9 mouse cellular contexts compared by ENCODE assay signal in genomic region chr12:80518393-80518756, GRCm38 (mm10). TPM values are rescaled to one million over a fixed set of nuclear protein-coding genes. Genes with fewer than 3 reads are reported as not detected.
DNase-seq lines count a peak whose midpoint lies in the region; ATAC-seq and TF ChIP-seq lines count a peak whose summit lies in the region.
"Had no signal": no experiment of that assay in that cellular context is flagged by ENCODE, and none has a peak within 500 bp of the region (broad histone marks: within the 10 kb centered on the region; RNA-seq: fewer than 3 reads in every experiment).

No protein-coding gene starts in this region.

- H3K9ac ChIP-seq in forebrain, postnatal 0 days: peak overlapping the region; percentile 80

- H3K4me1 ChIP-seq in megakaryocyte, embryonic 14.5 days: peaks cover 21% of the 10 kb centered on the region
- H3K4me1 ChIP-seq in forebrain, postnatal 0 days (ENCODE audit: insufficient read depth): peaks cover 5% of the 10 kb centered on the region; the same call in 1 of the 2 replicates

- H3K36me3 ChIP-seq in megakaryocyte, embryonic 14.5 days (replicated peaks; ENCODE audit: low read length): no peaks in the 10 kb centered on the region
- no peaks in the 10 kb centered on the region for H3K36me3 ChIP-seq in forebrain, postnatal 0 days (ENCODE audit: insufficient read depth)

- DNase-seq in adrenal gland, adult 2 months: peak; percentile 34
- DNase-seq in adrenal gland, postnatal 14 days: no peak
- peak; percentile 43 for DNase-seq in forebrain, postnatal 0 days
- peak; percentile 55 for DNase-seq in mesoderm, embryonic 11.5 days (ENCODE audit: low read depth, low spot score)
- no peak for DNase-seq in spleen, postnatal 10 days (ENCODE audit: low spot score in 2 of 2)

- no peak for ATAC-seq in megakaryocyte, adult 5-6 weeks (ENCODE audit: poor library complexity, severe bottlenecking)
- ATAC-seq in forebrain, postnatal 0 days: peak; percentile 21; the same call in 1 of the 2 replicates
- ATAC-seq in megakaryocyte-erythroid progenitor cell, adult 5-6 weeks (replicated peaks; ENCODE audit: low FRiP score, low TSS enrichment, poor library complexity, severe bottlenecking): no peak

- peaks cover 95% of the 10 kb centered on the region for H3K27me3 ChIP-seq in megakaryocyte, embryonic 14.5 days (replicated peaks)
- H3K27me3 ChIP-seq in forebrain, postnatal 0 days (ENCODE audit: insufficient read depth, low read length): no peaks in the 10 kb centered on the region

- WGBS in forebrain, postnatal 0 days: under 1% methylated on average over 25 of the region's 25 CpGs

- TF ChIP-seq CTCF in forebrain, postnatal 0 days (IDR thresholded peaks at IDR 0.05; ENCODE audit: low read depth): peak; percentile 37; the same call in 1 of the 2 replicates

- no peaks in the 10 kb centered on the region for H3K9me3 ChIP-seq in megakaryocyte, embryonic 14.5 days
- H3K9me3 ChIP-seq in forebrain, postnatal 0 days (ENCODE audit: low read length): no peaks in the 10 kb centered on the region

- H3K27ac ChIP-seq in forebrain, postnatal 0 days (ENCODE audit: low read depth, low read length): 0 out of 2 replicates have a peak overlapping the region, but pooled peaks have one; percentile 87

- peak overlapping the region; percentile 83 for H3K4me3 ChIP-seq in megakaryocyte, embryonic 14.5 days (replicated peaks)
- peak overlapping the region; percentile 91 for H3K4me3 ChIP-seq in forebrain, postnatal 0 days (ENCODE audit: low read depth, low read length)

- peak overlapping the region; percentile 98 for H3K4me2 ChIP-seq in forebrain, postnatal 0 days (ENCODE audit: low read depth)

RNA-seq across cellular contexts. Expression of gene Galnt16, which starts 0.3 kb away (rescaled TPM):
- total RNA-seq in adrenal gland, adult 2 months (2021): 1 to 10 TPM; 6.7 to 9.3 TPM
- 4.0 and 6.3 TPM in 2 replicates for polyA plus RNA-seq in adrenal gland, adult 2 months (2012; rRNA removed)
- 11.3 and 14.6 TPM in 2 replicates for total RNA-seq in adrenal gland, postnatal 14 days (2021)
- polyA plus RNA-seq in megakaryocyte, embryonic 14.5 days (2012; ENCODE audit: insufficient read depth, low replicate concordance): not detected in 2 replicates
- not detected in 2 replicates for total RNA-seq in megakaryocyte, adult 5-6 weeks (2015)
- total RNA-seq in megakaryocyte, adult 5-6 weeks (2017): not detected in 2 replicates
- total RNA-seq in forebrain, postnatal 0 days (2014; rRNA removed): 44.1 and 65.1 TPM in 2 replicates
- polyA plus RNA-seq in forebrain, postnatal 0 days (2015; fragmentation: Nextera tagmentation; extraction: Ambion mirVana): 19.3 and 28.2 TPM in 2 replicates
- not detected in 2 replicates for total RNA-seq in megakaryocyte-erythroid progenitor cell, adult 5-6 weeks (2014; fragmentation: Nextera tagmentation)
- not detected in 2 replicates for total RNA-seq in megakaryocyte-erythroid progenitor cell, adult 5-6 weeks (2017)
- total RNA-seq: neutrophil, adult 5-6 weeks had no signal

RNA-seq across cellular contexts. Expression of gene Exd2, which starts 55.5 kb away (rescaled TPM):
- total RNA-seq in adrenal gland, adult 2 months (2021): 10 to 100 TPM; 16.3 to 20.5 TPM
- 7.1 and 7.8 TPM in 2 replicates for polyA plus RNA-seq in adrenal gland, adult 2 months (2012; rRNA removed)
- total RNA-seq in adrenal gland, postnatal 14 days (2021): 18.1 and 21.5 TPM in 2 replicates
- 1.4 TPM in 1 of 2 replicates, not detected in the other for polyA plus RNA-seq in megakaryocyte, embryonic 14.5 days (2012; ENCODE audit: insufficient read depth, low replicate concordance)
- 10.6 and 11.1 TPM in 2 replicates for total RNA-seq in megakaryocyte, adult 5-6 weeks (2015)
- total RNA-seq in megakaryocyte, adult 5-6 weeks (2017): 9.9 and 12.9 TPM in 2 replicates
- total RNA-seq in forebrain, postnatal 0 days (2014; rRNA removed): 35.4 and 42.0 TPM in 2 replicates
- 27.3 and 32.2 TPM in 2 replicates for polyA plus RNA-seq in forebrain, postnatal 0 days (2015; fragmentation: Nextera tagmentation; extraction: Ambion mirVana)
- 22.3 and 33.2 TPM in 2 replicates for total RNA-seq in megakaryocyte-erythroid progenitor cell, adult 5-6 weeks (2014; fragmentation: Nextera tagmentation)
- 11.0 and 13.7 TPM in 2 replicates for total RNA-seq in megakaryocyte-erythroid progenitor cell, adult 5-6 weeks (2017)

Comparison
In these comparisons a context has a peak if more than half of its experiments do, and no peak if none do; other contexts are left out.
1. DNase-seq: peak in adrenal gland, adult 2 months (single experiment), forebrain, postnatal 0 days (single experiment) and mesoderm, embryonic 11.5 days (single experiment); none in adrenal gland, postnatal 14 days (single experiment) and spleen, postnatal 10 days (0 of 2).
2. RNA of gene Galnt16, which starts 0.3 kb away (total RNA-seq): 44.1 to 65.1 TPM in forebrain, postnatal 0 days, 11.3 to 14.6 TPM in adrenal gland, postnatal 14 days and 6.7 to 9.3 TPM in adrenal gland, adult 2 months; not detected in megakaryocyte, adult 5-6 weeks and not detected in megakaryocyte-erythroid progenitor cell, adult 5-6 weeks; every median in the first group is over 4 times any median in the second.